Mouse (Mus musculus) forelimb bud, embryonic 11.5 days (tissue): ENCODE data around the gene Ubqln4.
A peak's percentile ranks its signal among the peaks of the same experiment; 100 is the strongest.

Experiments used
- DNase-seq: peaks from one replicate; pipeline ENCODE4 v3.0.0-alpha.2; 2012; ENCODE audit warnings: low read depth, low spot score

The Ubqln4 gene

GRCm38 (mm10) chr3:88541622-88542401 lies 11.7 kb upstream of the Ubqln4 start:
- DNase-seq, result no peak

GRCm38 (mm10) chr3:88542486-88542885 lies 11.1 kb upstream of the Ubqln4 start:
- no peak for DNase-seq

- DNase-seq, result no peak
These were observed 10.4 kb upstream of the Ubqln4 start for GRCm38 (mm10) chr3:88543174-88543573.

GRCm38 (mm10) chr3:88543651-88544410 lies 9.7 kb upstream of the Ubqln4 start:
- DNase-seq, result no peak

GRCm38 (mm10) chr3:88544514-88544913 lies 9.0 kb upstream of the Ubqln4 start:
- no peak for DNase-seq

- DNase-seq, result no peak
These were observed 8.5 kb upstream of the Ubqln4 start for GRCm38 (mm10) chr3:88544955-88545591.

GRCm38 (mm10) chr3:88546674-88547418 lies 6.7 kb upstream of the Ubqln4 start:
- DNase-seq, result no peak

- DNase-seq, result no peak
These were observed 5.2 kb upstream of the Ubqln4 start, which contains the start of gene Rab25 for GRCm38 (mm10) chr3:88548180-88548917. Gene Rab25, minus strand, starts transcription at chr3:88548300.

- no peak for DNase-seq
These were observed 2.0 kb upstream of the Ubqln4 start for GRCm38 (mm10) chr3:88551586-88551985.

- DNase-seq, result no peak
These were observed 1.4 kb upstream of the Ubqln4 start for GRCm38 (mm10) chr3:88552082-88552645.

- peak; percentile 98 for DNase-seq
These were observed 658 bp upstream of the Ubqln4 start, which contains the start of gene Lamtor2 for GRCm38 (mm10) chr3:88552676-88553524. Gene Lamtor2, minus strand, starts transcription at chr3:88553074.

- no peak for DNase-seq
These were observed 475 bp downstream of the Ubqln4 start for GRCm38 (mm10) chr3:88553880-88554586.

- DNase-seq, result no peak
These were observed 1.6 kb downstream of the Ubqln4 start for GRCm38 (mm10) chr3:88555069-88555605.

GRCm38 (mm10) chr3:88555731-88556130 lies 2.2 kb downstream of the Ubqln4 start:
- no peak for DNase-seq

GRCm38 (mm10) chr3:88556616-88557015 lies 3.1 kb downstream of the Ubqln4 start:
- DNase-seq, result no peak

- DNase-seq, result no peak
These were observed 6.0 kb downstream of the Ubqln4 start for GRCm38 (mm10) chr3:88559596-88559995.

GRCm38 (mm10) chr3:88561989-88562388 lies 8.4 kb downstream of the Ubqln4 start:
- no peak for DNase-seq

- DNase-seq, result no peak
These were observed 9.9 kb downstream of the Ubqln4 start for GRCm38 (mm10) chr3:88563442-88563841.

- DNase-seq, result no peak
These were observed 10.4 kb downstream of the Ubqln4 start for GRCm38 (mm10) chr3:88563966-88564365.
